Mouse (Mus musculus): Measurements from ENCODE around the gene Atrnl1. TPM values are rescaled to one million over a fixed set of nuclear protein-coding genes. Genes with fewer than 3 reads are reported as not detected.

The Atrnl1 gene
- polyA plus RNA-seq, 1 experiment, result 9.0 TPM

DNA sequence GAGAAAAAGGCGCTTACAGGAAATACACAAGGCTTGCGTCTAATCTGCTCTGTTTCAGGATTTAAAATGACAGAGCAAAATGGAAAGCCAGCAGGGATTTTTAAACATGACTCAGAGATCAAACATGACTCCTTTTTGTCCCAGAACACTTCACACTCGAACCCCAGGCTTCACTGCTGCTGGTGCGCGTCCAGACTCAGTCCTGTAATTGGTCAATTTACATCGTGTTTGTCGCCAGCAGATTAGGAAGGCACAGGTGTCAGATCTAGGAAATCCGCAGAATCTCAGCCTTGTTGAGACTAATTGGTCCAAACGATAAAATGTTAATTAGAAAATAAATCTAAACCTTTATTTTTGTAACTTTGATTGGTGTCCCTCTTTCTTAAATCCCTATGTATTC, 448.9 kb downstream of the Atrnl1 start:
- Histone ChIP-seq H3K27ac (ENCODE audit: insufficient read depth, low read depth, low read length) (no peak overlapping the region), H3K27me3 (ENCODE audit: control insufficient read depth, insufficient read depth, low read length) (no peaks in the 10 kb centered on the region), H3K36me3 (ENCODE audit: control insufficient read depth, insufficient read depth, low read length) (no peaks in the 10 kb centered on the region), H3K4me3 (ENCODE audit: low read depth, low read length) (no peak overlapping the region), H3K4me1 (ENCODE audit: control insufficient read depth, insufficient read depth, insufficient read length, low read length) (no peaks in the 10 kb centered on the region)
- TF ChIP-seq POLR2A (IDR thresholded peaks at IDR 0.05; ENCODE audit: low read depth, low read length) (no peak), CTCF (IDR thresholded peaks at IDR 0.05; ENCODE audit: extremely low read depth, insufficient read length, insufficient replicate concordance, low read depth, low read length) (no peak)
- WGBS, result 77% methylated on average over 9 of the region's 9 CpGs

DNA sequence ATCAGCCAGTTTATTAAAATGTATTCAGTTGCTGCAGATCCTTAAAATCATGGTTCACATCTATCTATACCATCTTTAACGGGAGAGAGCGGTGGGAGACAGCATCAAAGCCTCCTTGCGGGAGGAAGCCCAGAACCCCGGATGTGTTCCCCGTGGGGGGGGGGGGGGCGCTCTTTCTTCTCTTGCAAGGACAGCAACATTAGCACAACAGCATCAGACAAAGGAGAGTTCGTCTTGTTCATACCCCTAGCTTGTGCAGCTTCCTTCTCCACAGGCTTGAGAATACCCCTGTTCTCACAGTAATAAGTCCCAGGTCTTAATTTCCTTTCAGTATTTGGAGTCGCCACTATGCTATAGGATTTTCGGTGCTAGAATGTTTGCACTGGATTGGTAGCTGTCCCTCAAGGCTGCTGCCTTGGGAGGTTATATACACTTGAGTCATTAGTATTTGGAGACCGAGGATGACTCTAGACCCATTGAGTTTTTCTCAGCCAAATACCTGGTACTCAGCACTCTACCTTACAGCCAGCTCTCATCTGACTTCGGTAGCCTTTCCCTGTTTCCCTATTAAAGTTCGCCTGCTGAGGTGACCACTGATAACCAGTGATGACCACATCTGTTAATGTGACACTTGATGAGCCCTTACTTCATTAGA, 449.5 kb downstream of the Atrnl1 start:
- TF ChIP-seq CTCF (IDR thresholded peaks at IDR 0.05; ENCODE audit: extremely low read depth, insufficient read length, insufficient replicate concordance, low read depth, low read length), result no peak
- no peak for TF ChIP-seq POLR2A (IDR thresholded peaks at IDR 0.05; ENCODE audit: low read depth, low read length)
- 75% methylated on average over 12 of the region's 12 CpGs for WGBS
- H3K27me3 ChIP-seq (ENCODE audit: control insufficient read depth, insufficient read depth, low read length), result no peaks in the 10 kb centered on the region
- H3K4me3 ChIP-seq (ENCODE audit: low read depth, low read length), result no peak overlapping the region
- no peaks in the 10 kb centered on the region for H3K4me1 ChIP-seq (ENCODE audit: control insufficient read depth, insufficient read depth, insufficient read length, low read length)
- H3K27ac ChIP-seq (ENCODE audit: insufficient read depth, low read depth, low read length), result no peak overlapping the region
- no peaks in the 10 kb centered on the region for H3K36me3 ChIP-seq (ENCODE audit: control insufficient read depth, insufficient read depth, low read length)

DNA sequence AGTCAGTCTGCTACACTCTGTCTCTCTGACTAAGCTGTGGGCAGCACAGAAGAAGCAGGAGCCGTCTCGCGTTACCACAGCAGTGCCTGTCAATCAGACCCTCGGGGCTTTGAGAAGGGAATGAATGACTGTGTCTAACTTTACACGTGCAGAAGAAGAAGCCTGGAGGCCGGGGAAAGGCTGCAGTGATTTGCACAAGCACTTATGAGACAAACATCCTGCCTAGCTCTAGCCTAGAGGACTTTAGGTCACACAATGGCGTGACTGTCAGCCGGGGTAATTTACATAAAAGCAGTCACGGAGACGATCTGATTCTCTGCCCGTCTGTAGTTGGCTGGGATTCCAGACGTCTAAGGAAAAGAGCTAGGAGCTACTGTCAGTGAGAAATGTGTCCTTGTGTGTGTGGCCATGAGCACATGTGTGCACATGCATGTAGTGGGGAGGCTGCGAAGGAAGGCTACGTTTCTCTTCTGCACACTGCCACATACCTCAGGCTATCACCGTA, 450.1 kb downstream of the Atrnl1 start:
- Histone ChIP-seq H3K4me1 (ENCODE audit: control insufficient read depth, insufficient read depth, insufficient read length, low read length) (no peaks in the 10 kb centered on the region), H3K36me3 (ENCODE audit: control insufficient read depth, insufficient read depth, low read length) (no peaks in the 10 kb centered on the region), H3K27ac (ENCODE audit: insufficient read depth, low read depth, low read length) (no peak overlapping the region), H3K4me3 (ENCODE audit: low read depth, low read length) (no peak overlapping the region), H3K27me3 (ENCODE audit: control insufficient read depth, insufficient read depth, low read length) (no peaks in the 10 kb centered on the region)
- TF ChIP-seq POLR2A (IDR thresholded peaks at IDR 0.05; ENCODE audit: low read depth, low read length) (no peak), CTCF (IDR thresholded peaks at IDR 0.05; ENCODE audit: extremely low read depth, insufficient read length, insufficient replicate concordance, low read depth, low read length) (no peak)
- 72% methylated on average over 15 of the region's 15 CpGs for WGBS

DNA sequence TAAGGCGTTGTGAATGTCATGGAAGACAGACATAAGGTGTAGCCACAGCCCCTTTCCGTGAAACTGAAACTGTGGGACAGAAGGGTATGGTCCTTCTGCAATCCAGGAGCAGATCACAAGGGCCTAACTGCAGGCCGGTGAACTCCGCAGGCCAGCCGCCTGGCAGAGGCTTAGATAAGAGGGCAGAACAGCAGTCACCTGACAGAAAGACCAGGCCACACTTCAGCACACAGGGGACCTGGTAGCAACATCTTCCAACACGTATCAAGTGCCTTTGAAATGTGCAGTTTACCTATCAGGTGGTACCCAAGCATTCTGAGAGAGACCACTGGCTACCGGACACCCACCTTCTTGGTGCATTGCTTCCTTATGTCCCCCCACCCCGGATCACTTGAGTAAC, 451.1 kb downstream of the Atrnl1 start:
- TF ChIP-seq POLR2A (IDR thresholded peaks at IDR 0.05; ENCODE audit: low read depth, low read length) (no peak), CTCF (IDR thresholded peaks at IDR 0.05; ENCODE audit: extremely low read depth, insufficient read length, insufficient replicate concordance, low read depth, low read length) (no peak)
- no peak overlapping the region for H3K4me3 ChIP-seq (ENCODE audit: low read depth, low read length)
- WGBS, result 90% methylated on average over 8 of the region's 8 CpGs
- no peaks in the 10 kb centered on the region for H3K27me3 ChIP-seq (ENCODE audit: control insufficient read depth, insufficient read depth, low read length)
- no peaks in the 10 kb centered on the region for H3K4me1 ChIP-seq (ENCODE audit: control insufficient read depth, insufficient read depth, insufficient read length, low read length)
- H3K27ac ChIP-seq (ENCODE audit: insufficient read depth, low read depth, low read length), result no peak overlapping the region
- H3K36me3 ChIP-seq (ENCODE audit: control insufficient read depth, insufficient read depth, low read length), result no peaks in the 10 kb centered on the region

DNA sequence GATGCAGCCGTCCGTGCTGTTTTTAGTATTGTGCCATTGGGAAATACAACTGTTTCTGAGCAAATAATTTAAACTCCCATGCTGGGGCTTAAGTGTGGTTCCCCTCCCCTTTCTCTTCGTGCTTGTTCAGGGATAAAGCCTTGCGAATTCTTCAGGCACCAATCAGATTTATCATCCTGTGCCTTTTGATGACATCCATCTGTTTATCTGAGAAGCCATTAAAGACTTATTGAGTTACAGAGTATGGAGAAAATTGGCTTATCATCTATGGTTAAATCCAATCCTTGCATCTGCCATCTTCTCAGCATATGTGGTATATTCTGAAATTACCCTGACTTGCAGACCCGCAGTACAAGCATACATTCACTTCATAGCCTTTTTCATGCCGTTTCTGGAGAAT, 452.7 kb downstream of the Atrnl1 start:
- no peaks in the 10 kb centered on the region for H3K27me3 ChIP-seq (ENCODE audit: control insufficient read depth, insufficient read depth, low read length)
- H3K27ac ChIP-seq (ENCODE audit: insufficient read depth, low read depth, low read length), result no peak overlapping the region
- no peaks in the 10 kb centered on the region for H3K36me3 ChIP-seq (ENCODE audit: control insufficient read depth, insufficient read depth, low read length)
- TF ChIP-seq POLR2A (IDR thresholded peaks at IDR 0.05; ENCODE audit: low read depth, low read length) (no peak), CTCF (IDR thresholded peaks at IDR 0.05; ENCODE audit: extremely low read depth, insufficient read length, insufficient replicate concordance, low read depth, low read length) (no peak)
- H3K4me1 ChIP-seq (ENCODE audit: control insufficient read depth, insufficient read depth, insufficient read length, low read length), result no peaks in the 10 kb centered on the region
- no peak overlapping the region for H3K4me3 ChIP-seq (ENCODE audit: low read depth, low read length)
- WGBS, result 75% methylated on average over 6 of the region's 6 CpGs

DNA sequence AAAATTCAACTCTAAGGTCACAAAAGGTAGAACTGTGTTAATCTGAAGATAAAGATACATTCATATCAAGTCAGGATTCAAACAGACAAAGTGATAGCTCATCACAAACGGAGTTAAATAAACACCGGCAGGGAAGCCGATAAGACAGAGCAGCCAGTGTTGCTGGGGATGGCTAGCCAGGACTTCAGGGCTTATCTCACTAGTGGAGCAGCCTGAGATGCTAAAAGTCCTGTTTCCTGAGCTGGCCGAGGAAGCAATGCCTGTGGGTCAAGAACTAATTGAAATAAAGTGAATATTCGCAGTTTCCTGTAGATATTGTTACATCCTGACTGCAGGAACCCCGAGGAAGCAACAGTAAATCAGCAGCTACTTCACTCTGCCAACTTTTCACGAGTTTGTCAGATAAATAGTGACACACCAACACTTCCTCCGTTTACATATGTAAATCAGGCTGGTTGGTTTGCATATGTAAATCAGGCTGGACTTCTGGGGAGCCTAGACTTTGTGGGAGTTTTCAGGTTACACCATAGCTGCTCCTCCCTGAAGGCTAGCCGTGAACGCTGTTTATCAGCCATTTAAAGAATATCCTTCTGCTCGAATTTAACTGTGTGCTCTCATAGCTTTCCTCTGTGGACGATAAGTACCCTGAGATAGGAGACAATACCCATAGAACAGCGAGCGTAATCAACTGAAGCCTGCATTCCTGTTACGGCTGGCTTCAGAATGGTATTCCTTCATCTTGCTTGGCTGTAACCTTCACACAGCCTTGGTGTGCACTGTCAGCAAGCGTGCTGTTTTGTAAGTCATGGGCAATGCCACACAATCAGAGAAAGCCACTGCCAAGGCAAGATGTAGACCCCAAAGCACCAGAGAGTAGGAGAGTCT, 453.5 kb downstream of the Atrnl1 start:
- Histone ChIP-seq H3K27me3 (ENCODE audit: control insufficient read depth, insufficient read depth, low read length) (no peaks in the 10 kb centered on the region), H3K4me3 (ENCODE audit: low read depth, low read length) (no peak overlapping the region), H3K27ac (ENCODE audit: insufficient read depth, low read depth, low read length) (no peak overlapping the region), H3K36me3 (ENCODE audit: control insufficient read depth, insufficient read depth, low read length) (no peaks in the 10 kb centered on the region), H3K4me1 (ENCODE audit: control insufficient read depth, insufficient read depth, insufficient read length, low read length) (no peaks in the 10 kb centered on the region)
- 46% methylated on average over 16 of the region's 16 CpGs for WGBS
- TF ChIP-seq POLR2A (IDR thresholded peaks at IDR 0.05; ENCODE audit: low read depth, low read length), result no peak
- no peak for TF ChIP-seq CTCF (IDR thresholded peaks at IDR 0.05; ENCODE audit: extremely low read depth, insufficient read length, insufficient replicate concordance, low read depth, low read length)

DNA sequence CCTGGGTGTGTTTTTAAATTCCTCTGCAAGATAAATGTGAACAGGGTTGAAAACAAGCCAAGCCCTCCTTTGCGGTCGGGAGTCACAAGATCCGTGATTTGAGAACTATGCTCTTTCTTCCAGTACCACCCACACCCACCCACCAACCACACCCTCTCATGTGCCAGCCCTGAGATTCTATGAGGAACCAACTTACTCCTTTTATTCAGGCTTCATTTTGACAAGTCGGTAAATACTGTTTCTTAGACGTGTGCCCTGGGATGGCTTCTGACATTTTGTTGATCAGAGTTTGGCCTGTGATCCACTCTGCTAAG, 454.1 kb downstream of the Atrnl1 start:
- Histone ChIP-seq H3K27me3 (ENCODE audit: control insufficient read depth, insufficient read depth, low read length) (no peaks in the 10 kb centered on the region), H3K4me3 (ENCODE audit: low read depth, low read length) (no peak overlapping the region), H3K27ac (ENCODE audit: insufficient read depth, low read depth, low read length) (no peak overlapping the region), H3K4me1 (ENCODE audit: control insufficient read depth, insufficient read depth, insufficient read length, low read length) (no peaks in the 10 kb centered on the region), H3K36me3 (ENCODE audit: control insufficient read depth, insufficient read depth, low read length) (no peaks in the 10 kb centered on the region)
- TF ChIP-seq CTCF (IDR thresholded peaks at IDR 0.05; ENCODE audit: extremely low read depth, insufficient read length, insufficient replicate concordance, low read depth, low read length) (no peak), POLR2A (IDR thresholded peaks at IDR 0.05; ENCODE audit: low read depth, low read length) (no peak)
- 44% methylated on average over 5 of the region's 5 CpGs for WGBS

Data from small intestine, adult 2 months (tissue).